Mouse (Mus musculus) right cerebral cortex, adult 18-20 months (tissue): ENCODE results near the gene Tnfsf9.

Experiments used
- DNase-seq: peaks from one replicate; pipeline ENCODE4 v3.0.0; 2022; ENCODE audit warnings: mixed read lengths

The Tnfsf9 gene

GRCm38 (mm10) chr17:57134693-57135092, 29.6 kb downstream of the Tnfsf9 start:
- no peak for DNase-seq

- DNase-seq = no peak
Measured at GRCm38 (mm10) chr17:57135635-57136034, 30.5 kb downstream of the Tnfsf9 start.

DNA sequence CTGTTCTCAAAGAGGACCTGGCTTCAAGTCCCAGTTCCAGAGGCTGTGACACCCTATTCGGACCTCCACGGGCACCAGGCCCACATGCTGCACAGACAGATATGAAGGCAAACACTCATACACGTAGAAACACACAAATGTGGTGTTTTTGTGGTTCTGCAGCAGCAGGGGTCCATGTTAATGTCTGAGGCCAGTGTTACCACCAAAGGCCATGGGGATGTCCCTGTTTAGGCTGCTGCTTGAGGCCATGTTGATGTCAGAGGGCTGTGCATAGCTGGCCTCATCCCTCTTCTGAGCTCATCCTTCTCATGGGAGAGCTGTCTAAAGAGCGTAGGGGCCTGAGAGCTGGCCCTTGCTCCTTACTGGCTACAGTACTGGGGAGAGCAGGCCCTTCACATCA, 33.6 kb downstream of the Tnfsf9 start:
- no peak for DNase-seq

- DNase-seq = no peak
Measured at GRCm38 (mm10) chr17:57139708-57140107, 34.6 kb downstream of the Tnfsf9 start.

DNA sequence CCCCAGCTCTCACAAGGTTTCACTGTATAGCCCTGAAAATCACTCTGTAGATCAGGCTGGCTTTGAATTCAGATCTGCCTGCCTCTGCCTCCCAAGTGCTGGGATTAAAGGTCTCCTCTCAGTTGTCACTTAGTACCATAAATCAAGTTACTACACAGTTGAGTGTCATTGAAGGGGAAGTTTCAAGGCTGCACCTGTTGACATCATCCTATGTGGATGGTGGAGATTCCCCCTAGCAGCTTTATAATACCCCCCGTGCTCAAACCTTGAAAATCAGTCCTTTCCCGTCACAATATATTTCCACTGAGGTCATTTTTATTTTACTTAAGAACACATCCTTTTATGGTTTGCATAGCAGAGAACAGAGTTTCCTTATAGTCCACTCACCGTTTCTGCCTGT, 38.6 kb downstream of the Tnfsf9 start:
- DNase-seq = no peak

DNA sequence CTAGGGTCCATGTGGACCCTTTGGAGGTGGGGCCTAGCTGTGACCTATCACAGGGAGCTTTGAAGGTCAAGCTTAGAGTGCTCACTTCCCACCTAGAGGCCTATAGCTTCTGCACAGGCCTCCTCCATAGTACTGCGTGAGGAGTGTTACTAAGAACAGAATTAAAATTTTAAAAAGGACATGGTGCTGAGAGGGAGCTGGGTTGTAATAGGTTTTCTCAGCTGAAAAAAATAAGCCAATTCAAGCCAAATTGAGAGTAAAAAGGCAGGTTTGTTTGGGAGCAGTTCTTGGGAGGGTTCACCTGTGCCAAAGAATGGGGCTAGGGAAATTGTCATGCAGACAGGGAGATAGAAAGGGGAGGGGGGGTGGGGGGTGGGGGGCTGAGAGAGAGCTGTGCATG, 40.0 kb downstream of the Tnfsf9 start:
- DNase-seq = no peak

- DNase-seq = no peak
Measured at GRCm38 (mm10) chr17:57148343-57148742, 43.2 kb downstream of the Tnfsf9 start.

- peak; percentile 2 for DNase-seq
Measured at GRCm38 (mm10) chr17:57148994-57149803, 44.1 kb downstream of the Tnfsf9 start, which contains the start of gene Cd70. TSS of gene Cd70 (minus strand) at chr17:57149777.

GRCm38 (mm10) chr17:57153006-57153405, 47.9 kb downstream of the Tnfsf9 start:
- DNase-seq = no peak

DNA sequence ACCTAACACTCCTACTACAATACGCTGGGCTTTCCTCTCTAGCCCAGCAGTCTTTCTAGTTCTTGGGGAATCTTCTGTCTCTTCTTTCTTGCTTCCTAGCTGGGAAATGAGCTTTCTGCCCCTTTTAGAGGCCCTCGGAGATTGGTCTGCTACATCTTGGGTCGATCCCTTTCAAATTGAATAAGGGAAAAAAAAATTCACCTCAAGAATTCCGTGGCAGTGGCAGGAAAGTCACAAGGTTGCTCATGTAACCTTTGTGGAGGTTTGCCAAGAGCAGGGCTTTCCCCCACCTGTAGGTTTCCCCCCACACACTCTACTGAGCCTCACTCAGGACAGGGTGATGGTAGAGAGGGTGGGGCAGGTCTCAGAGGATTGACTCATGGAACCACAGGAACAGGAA, 48.7 kb downstream of the Tnfsf9 start:
- no peak for DNase-seq
